Mouse (Mus musculus) G1E-ER4 (cell line): Measurements from ENCODE around the gene Pbx1. TPM values are rescaled to one million over a fixed set of nuclear protein-coding genes. Genes with fewer than 3 reads are reported as not detected.

Experiments
- GATA1 ChIP-seq: IDR thresholded peaks from one replicate; pipeline ENCODE4 v1.8.0; 2012; ENCODE audit warnings: low read length, inconsistent platforms
- polyA plus RNA-seq: library from polyadenylated mRNA; stranded (reverse); fragments of >175 nt; gene quantifications from 2 replicates; pipeline ENCODE4 v1.2.3, GENCODE M21; 2012

The Pbx1 gene
- polyA plus RNA-seq, 1 experiment = not detected

DNA sequence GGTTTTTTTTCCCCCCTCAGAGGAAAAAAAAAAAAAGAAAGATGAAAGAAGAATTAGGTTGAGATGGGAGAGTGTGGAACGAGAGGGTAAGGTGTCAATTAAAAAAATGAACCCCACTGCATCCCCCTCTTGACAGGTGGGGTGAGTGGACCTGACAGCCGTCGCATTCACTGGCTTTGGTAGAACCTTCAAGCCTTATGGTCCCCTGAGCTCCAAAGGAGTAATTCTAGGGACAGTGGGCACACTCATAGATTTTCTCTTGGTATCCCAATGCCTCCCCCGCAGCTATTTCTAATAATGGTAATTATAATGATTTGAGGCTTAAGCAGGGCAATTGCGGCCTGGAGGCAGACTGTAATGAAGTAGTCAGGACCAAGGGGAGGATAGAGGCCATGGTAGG, 167.0 kb downstream of the Pbx1 start:
- TF ChIP-seq GATA1 = no peak

DNA sequence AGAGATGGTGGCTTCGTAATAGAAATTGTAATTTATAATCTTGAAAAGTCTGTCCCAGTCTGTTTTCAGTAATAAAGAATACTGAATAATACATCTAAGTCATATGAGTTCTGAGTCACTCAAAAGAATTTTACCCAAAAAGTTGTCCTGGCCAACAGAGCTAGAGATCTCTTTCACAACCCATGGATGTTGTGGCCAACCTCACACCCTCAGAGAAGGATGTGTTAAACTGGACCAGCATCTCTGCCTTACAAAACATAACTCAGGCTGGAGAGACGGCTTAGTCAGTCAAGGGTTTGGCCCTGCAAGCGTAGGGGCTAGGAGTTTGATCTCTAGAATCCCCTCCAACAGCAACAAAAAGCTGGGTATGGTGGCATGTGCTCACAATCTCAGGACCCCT, 171.7 kb downstream of the Pbx1 start:
- TF ChIP-seq GATA1 = no peak

DNA sequence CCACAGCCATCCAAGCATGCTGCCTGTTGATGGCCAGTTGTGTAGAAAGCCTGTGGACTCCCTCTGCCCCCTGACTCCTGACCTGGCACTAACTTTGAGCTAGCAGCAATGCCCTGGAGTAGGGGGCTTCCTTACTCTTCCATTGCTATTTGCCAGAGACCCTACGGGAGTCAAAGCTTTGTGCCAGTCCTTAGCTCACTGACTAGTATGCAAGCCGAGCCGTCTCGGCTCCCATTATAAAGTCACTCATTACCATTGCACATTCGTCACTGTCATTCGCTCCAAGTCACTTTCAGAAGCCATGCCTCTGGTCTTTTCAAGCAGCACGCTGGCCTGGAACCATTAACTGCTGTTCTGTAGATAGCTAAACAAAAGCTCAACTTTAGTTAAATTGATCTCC, 173.2 kb downstream of the Pbx1 start:
- no peak for TF ChIP-seq GATA1

DNA sequence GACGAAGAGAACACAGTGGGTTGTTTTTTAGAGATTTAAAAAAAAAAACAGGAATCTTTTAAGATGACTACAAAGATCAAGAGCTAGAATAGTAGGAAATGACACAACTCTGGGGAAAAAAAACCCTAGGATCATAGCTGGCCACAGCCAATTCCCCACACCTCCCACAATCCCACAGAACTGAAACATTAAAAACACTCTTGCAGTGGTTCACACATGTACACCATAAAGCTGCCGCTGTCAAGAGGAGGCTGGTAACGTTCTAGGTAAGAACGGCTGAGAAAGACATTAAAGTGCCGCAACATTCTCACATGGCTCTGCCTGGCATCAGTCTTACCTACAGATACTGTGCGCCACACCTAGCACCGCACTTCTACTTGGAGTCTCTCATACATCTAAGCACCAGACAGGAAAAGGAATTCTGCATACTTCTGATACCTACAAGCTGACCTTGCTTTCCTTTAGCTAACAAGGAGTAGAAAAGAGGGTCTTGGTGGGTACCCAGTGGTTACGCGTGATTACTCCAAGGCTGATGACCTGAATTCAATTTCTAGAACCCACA, 176.6 kb downstream of the Pbx1 start:
- TF ChIP-seq GATA1 = no peak

DNA sequence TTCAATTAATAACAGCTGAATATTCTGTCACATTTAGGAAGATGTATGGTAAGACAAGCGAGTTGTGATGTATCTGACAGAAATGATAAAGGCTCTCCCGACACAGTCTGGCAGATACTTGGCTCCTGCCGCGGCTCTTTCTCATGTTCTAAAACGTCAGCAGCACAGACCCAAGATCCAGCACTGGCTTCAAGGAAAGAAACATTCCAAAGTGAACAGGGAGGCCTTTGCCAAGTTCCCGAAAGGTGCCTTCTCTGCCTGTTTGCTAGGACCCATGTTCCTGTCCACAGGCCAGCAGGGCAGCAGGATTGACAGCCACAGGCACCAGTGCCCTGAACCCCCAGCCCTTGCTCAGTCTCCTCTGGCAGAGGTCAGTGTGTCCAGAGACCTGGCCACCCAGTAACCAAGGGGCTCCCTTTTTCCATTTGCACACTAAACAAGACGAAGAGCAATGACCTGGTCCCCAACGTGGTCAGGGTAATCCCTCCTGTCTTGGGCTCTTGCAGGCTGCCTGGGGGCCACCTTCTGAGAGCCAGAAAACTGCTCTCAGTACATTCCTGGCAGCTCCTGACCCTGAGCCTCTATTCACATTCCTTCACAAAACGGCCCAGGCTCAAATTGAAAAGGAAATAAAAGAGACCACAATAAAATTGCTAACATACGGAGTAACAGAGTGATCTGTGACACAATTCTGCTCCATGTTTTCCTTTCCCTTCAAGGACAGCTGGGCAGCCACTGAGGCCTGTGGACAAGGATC, 184.9 kb downstream of the Pbx1 start:
- no peak for TF ChIP-seq GATA1

DNA sequence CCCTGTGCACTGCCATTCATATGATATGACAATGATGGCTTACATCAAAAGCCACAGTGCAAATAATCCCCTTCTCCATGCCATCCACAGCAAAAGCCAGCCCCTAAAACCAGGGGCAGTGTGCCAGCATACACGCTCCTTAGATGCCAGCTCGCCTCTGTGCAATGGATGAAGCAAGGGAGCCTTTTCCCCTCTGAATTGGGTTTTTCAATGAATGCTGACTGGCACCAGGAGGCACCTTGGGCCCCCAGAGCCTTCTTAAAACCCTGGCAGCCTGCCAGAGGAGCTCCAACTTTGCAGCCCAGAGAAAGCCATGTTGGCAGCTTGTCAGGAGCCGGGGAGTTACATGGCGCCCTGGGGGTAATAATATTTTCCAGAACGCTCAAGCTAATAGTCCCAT, 186.5 kb downstream of the Pbx1 start:
- TF ChIP-seq GATA1 = no peak

DNA sequence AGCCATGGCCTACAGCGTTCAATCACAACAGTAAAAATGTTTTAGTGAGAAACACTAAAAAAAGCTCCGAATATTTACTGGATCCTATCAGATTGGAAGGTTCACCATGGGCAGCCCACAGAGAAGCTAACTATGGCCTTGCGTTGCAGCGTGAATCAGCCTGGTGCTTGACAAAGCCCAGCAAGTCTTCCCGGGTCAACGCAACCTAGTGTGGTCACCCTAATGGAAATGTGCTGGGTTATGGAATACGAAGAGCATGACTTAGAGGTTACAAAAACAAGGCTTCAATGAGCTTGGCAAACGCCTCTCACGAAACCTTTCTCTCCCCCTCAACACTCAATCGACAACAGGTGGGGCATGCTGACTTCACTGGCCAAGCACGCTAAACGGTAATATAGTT, 188.3 kb downstream of the Pbx1 start:
- no peak for TF ChIP-seq GATA1

DNA sequence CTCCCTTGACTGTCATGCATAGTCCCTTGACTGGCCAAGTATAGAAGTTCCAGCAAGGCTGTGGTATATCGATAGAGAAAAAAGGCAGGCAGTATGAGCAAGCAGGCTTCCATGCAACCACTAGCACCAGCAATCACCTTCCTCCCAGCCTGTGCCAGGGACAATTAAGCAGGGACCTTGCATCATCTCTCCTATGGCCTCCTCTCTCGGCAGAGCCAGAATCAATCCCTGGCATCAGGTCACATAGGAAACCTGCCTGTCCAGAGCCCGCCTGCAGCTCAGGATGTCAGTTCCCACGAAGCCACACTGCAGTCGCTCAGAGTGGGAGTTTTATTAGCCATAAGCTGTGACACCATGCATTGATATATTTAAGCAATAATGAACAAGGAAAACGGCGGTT, 189.0 kb downstream of the Pbx1 start:
- no peak for TF ChIP-seq GATA1

DNA sequence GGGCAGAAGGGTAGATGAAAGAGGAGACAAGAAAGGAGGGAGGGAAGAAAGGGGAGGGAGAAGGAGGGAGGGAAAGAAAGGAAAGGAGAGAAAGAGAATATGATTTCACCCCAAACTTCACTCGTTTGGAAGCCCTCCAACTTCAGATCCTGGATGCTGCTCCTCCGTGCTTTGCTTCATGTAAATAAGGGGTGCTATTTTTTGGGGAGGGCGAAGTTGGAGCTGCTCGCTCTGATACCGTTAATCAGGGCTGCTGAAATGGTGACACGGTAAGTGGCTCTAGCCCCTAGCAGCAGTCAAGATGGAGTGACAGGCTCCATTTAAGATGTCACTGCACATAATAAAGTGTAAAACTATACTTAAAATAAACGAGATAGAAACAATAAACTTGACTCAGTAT, 190.8 kb downstream of the Pbx1 start:
- no peak for TF ChIP-seq GATA1

DNA sequence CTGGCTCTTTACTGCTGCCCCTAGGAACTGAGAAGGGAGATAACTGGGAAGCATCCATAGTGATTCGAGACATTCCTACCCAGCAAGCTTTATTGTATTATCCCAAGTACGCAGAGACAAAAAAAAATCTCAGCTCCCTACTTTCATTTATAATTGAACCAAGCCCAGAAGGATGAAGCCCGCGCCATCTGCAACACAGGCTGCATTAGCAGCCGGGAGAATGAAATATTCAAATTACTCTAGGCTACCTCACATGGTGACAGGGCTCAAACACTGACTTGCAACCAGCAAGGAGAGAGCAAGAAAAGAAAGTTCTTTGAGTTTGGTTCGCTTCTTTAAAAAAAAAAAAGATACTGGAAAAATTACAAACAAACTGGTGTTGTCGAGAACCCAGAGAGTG, 191.2 kb downstream of the Pbx1 start:
- no peak for TF ChIP-seq GATA1

DNA sequence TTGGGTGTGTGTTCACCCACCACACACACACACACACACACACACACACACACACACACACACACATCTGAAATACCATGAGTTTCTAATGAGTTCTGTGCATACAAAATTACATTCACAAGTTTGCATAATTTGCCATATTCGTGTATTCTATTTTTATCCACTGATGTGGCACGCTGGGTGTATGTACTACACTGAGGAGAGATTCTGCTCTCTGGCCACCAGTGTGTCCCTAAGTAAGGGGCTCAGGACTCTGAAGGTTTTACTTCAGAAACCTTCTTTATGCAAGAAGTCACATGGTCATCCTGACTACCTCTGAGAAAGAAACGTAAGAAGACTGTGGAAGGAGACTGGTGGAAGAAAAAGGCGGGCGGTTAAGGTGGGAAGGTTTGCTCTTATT, 191.7 kb downstream of the Pbx1 start:
- no peak for TF ChIP-seq GATA1

DNA sequence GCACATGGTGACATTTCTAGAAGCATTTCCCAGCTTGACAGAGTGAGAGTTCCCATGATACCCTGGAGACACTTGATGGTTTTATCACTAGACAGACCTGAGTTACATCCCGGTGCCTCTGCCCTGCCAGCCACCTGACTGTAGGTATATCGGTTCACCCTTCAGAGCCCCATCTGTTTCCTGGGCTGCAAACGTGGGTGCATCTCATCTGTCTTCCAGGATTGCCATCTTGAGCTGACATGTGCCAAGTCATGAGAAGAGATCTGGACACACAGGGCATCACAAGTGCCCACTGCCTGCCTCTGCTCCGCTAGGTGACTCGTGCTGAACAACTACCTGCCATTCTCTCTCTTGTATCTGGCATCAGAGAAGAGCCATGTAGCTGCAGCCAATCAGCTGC, 196.0 kb downstream of the Pbx1 start:
- no peak for TF ChIP-seq GATA1

DNA sequence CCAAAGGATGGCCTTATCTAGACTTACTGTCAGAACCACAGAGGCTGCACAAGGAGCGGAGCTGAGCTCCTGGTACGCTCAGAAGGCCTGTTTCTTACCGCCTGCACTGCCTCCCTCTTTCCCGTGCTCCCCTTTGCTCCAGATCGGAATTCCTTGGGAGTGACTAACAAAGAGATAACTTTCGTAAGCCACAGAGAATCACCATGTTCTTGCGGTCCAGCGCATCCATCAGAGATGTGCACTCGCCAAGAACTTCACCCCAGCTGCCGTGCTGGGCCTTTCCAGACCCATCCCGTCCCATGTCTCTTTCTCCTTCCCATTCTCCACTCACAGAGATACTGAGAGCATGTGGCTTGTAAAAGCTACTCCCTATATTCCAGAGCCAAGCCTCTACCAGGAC, 197.7 kb downstream of the Pbx1 start:
- no peak for TF ChIP-seq GATA1

DNA sequence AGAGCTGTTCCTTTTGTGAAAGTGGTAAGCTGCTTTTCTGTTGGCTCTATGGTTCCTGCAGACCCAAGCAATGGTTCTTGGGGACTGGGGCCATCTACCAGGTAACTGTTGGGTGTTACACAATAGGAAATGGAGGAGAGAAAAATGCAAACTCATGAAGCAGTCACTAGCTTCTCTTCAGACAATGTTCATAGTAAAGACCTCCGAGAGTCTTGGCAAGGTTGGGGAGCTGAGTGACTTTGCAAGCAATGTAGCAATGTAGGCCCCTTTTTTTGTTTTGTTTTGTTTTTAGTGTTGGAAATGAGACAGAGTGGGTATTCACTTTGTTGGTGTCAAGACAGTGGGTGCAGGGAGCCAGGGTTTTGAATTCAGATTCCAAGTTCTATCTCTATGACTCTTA, 198.9 kb downstream of the Pbx1 start:
- no peak for TF ChIP-seq GATA1

DNA sequence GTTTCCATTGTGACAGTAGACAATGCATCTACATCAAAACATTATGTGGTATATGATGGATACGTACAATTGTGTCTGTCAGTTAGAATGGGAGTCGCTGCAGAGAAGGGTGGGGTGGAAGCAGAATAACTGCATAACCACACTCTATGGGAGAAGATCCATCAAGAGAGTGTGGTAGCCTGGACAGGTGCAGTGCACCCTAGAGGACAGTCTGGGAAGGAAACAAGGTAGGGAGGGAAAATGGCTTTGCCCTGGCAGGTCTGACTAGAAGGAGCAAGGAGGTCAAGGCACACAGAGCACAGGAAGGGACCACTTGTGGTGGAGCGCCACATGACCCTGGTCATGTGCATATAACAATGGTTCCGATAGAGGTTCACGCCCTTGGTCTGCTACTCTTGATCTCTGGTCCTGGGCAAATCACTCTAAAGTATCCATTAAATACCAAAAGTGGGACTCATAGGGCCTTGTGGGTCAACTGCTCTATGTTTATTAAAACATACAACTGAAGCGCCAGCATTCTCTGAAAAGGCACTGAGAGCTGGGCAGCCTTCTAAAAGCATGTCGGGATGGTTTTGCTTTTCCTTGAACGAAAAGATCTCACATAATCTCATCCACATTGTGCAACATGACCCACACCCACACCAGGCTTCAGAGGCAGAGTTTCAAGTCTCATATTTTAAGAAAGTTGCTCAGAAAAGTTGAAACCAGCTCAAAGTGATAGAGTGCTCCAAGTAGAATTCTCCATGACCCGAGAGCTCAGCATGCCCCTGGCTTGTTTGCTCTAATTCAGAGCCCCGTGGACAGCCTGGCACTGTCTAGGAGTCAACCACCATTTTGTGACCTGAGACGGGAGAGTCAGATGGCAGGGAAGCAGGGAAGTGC, 200.3 kb downstream of the Pbx1 start:
- no peak for TF ChIP-seq GATA1

DNA sequence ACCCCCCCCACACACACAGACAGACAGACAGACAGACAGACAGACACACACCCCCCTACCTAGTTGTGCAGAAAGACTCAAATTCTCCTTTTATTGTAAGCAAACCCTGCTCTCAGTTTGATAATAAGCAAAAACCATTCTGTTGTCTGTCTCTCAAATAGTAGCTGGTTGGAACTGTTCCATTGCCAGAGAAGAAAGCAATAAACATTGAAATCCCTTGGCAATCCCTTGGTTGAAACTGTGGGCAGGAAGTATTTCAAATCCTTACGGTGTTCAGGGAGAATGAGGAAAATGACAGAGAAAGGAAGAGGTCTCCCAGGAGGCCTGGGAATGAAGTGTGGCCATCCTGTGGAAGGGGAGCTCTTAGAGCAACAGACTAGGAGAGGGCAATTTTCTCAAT, 201.2 kb downstream of the Pbx1 start:
- no peak for TF ChIP-seq GATA1

DNA sequence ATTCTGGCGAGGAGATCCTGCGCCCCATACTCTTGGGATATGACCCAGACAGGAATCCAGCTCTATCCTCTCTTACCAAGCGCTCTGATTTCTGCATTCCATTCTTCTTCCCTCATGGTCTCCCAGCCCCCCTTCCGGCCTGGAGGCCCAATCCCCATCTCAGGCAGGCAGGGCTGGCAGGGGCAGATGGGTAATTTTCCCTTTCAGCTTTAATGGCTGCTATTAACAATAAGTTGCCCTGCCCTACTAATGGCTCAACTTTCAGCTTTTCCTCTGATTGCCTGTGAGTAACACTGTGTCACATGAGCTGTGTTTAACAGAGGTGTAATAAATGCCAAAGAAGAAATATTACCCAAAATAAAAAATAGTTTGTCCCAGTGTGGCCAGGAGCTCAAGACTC, 201.9 kb downstream of the Pbx1 start:
- TF ChIP-seq GATA1 = no peak
